Mouse (Mus musculus): ENCODE data around the gene Cryl1. TPM values are rescaled to one million over a fixed set of nuclear protein-coding genes. Genes with fewer than 3 reads are reported as not detected.

Cryl1 gene
- 33.2 and 40.9 TPM in 2 replicates for polyA plus RNA-seq (2012; rRNA removed; ENCODE audit: low replicate concordance)

GRCm38 (mm10) chr14:57398065-57398757 lies at the start of gene Cryl1:
Gene Cryl1, minus strand, starts transcription at chr14:57398529.

GRCm38 (mm10) chr14:57423432-57424211 lies 25.3 kb upstream of the Cryl1 start, which contains the start of gene Ift88:
Gene Ift88, plus strand, starts transcription at chr14:57424062.

Other genes starting within 250 kb of the Cryl1 start
- 3.8 and 11.8 TPM in 2 replicates for gene Ift88, start 25.5 kb upstream of the Cryl1 start, polyA plus RNA-seq (2012; rRNA removed; ENCODE audit: low replicate concordance)
- 16.6 and 29.9 TPM in 2 replicates for gene Il17d, start 126.2 kb upstream of the Cryl1 start, polyA plus RNA-seq (2012; rRNA removed; ENCODE audit: low replicate concordance)
- gene Eef1akmt1, start 173.1 kb upstream of the Cryl1 start, polyA plus RNA-seq (2012; rRNA removed; ENCODE audit: low replicate concordance), result 29.9 and 30.2 TPM in 2 replicates

Data from subcutaneous adipose tissue, adult 2 months (tissue).